Mouse (Mus musculus): ENCODE data around the gene Resp18. TPM values are rescaled to one million over a fixed set of nuclear protein-coding genes. Genes with fewer than 3 reads are reported as not detected.
"Not testable (repeated sequence)": the region's sequence is repeated elsewhere in the genome, so short reads cannot be mapped to it uniquely, and the experiment has no call there.

Gene Resp18
- polyA plus RNA-seq, 1 experiment from 2014 or later = 0.35 TPM

- peak overlapping the region; percentile 50; the same call in 1 of the 2 replicates for H3K27ac ChIP-seq
- peaks cover 22% of the 10 kb centered on the region for H3K36me3 ChIP-seq
- no peaks in the 10 kb centered on the region for H3K9me3 ChIP-seq
- H3K4me1 ChIP-seq = peaks cover 22% of the 10 kb centered on the region
- ATAC-seq (ENCODE audit: insufficient number of reproducible peaks, low FRiP score, low TSS enrichment, low read depth) = no peak
- H3K4me2 ChIP-seq = no peak overlapping the region
- WGBS = 81% methylated on average over 16 of the region's 16 CpGs
- H3K27me3 ChIP-seq = peaks cover 3% of the 10 kb centered on the region; the same call in 1 of the 2 replicates
- no peak overlapping the region for H3K9ac ChIP-seq
- H3K4me3 ChIP-seq = no peak overlapping the region
Observed at GRCm38 (mm10) chr1:75247071-75247930, 30.9 kb downstream of the Resp18 start.

- H3K4me2 ChIP-seq = no peak overlapping the region
- H3K27ac ChIP-seq = no peak overlapping the region
- peaks cover 15% of the 10 kb centered on the region; the same call in 1 of the 2 replicates for H3K4me1 ChIP-seq
- no peaks in the 10 kb centered on the region for H3K27me3 ChIP-seq
- no peak overlapping the region for H3K9ac ChIP-seq
- H3K4me3 ChIP-seq = no peak overlapping the region
- no peaks in the 10 kb centered on the region for H3K9me3 ChIP-seq
- H3K36me3 ChIP-seq = peaks cover 41% of the 10 kb centered on the region
- WGBS = 27% methylated on average over 4 of the region's 4 CpGs
- ATAC-seq (ENCODE audit: insufficient number of reproducible peaks, low FRiP score, low TSS enrichment, low read depth) = no peak; the same call in 1 of the 2 replicates
Observed at GRCm38 (mm10) chr1:75244836-75245235, 33.4 kb downstream of the Resp18 start.

- no peak overlapping the region for H3K4me2 ChIP-seq
- no peak overlapping the region for H3K27ac ChIP-seq
- no peak overlapping the region for H3K9ac ChIP-seq
- peaks cover 44% of the 10 kb centered on the region for H3K36me3 ChIP-seq
- no peaks in the 10 kb centered on the region for H3K27me3 ChIP-seq
- H3K4me1 ChIP-seq = peaks cover 15% of the 10 kb centered on the region; the same call in 1 of the 2 replicates
- H3K4me3 ChIP-seq = no peak overlapping the region
- H3K9me3 ChIP-seq = no peaks in the 10 kb centered on the region
- ATAC-seq (ENCODE audit: insufficient number of reproducible peaks, low FRiP score, low TSS enrichment, low read depth) = no peak
- 89% methylated on average over 12 of the region's 12 CpGs for WGBS
Observed at GRCm38 (mm10) chr1:75244175-75244826, 33.9 kb downstream of the Resp18 start.

GRCm38 (mm10) chr1:75243411-75243810 is 34.8 kb downstream of the Resp18 start:
- Histone ChIP-seq H3K27ac (no peak overlapping the region), H3K9ac (no peak overlapping the region), H3K27me3 (no peaks in the 10 kb centered on the region), H3K4me2 (no peak overlapping the region), H3K4me3 (no peak overlapping the region), H3K36me3 (peaks cover 47% of the 10 kb centered on the region), H3K9me3 (no peaks in the 10 kb centered on the region), H3K4me1 (peaks cover 13% of the 10 kb centered on the region; the same call in 1 of the 2 replicates)
- 90% methylated on average over 14 of the region's 14 CpGs for WGBS
- no peak for ATAC-seq (ENCODE audit: insufficient number of reproducible peaks, low FRiP score, low TSS enrichment, low read depth)

- H3K27me3 ChIP-seq = no peaks in the 10 kb centered on the region
- peaks cover 13% of the 10 kb centered on the region for H3K4me1 ChIP-seq
- H3K9me3 ChIP-seq = no peaks in the 10 kb centered on the region
- no peak overlapping the region for H3K9ac ChIP-seq
- H3K4me3 ChIP-seq = no peak overlapping the region
- H3K27ac ChIP-seq = no peak overlapping the region
- H3K36me3 ChIP-seq = peaks cover 47% of the 10 kb centered on the region
- no peak overlapping the region for H3K4me2 ChIP-seq
- ATAC-seq (ENCODE audit: insufficient number of reproducible peaks, low FRiP score, low TSS enrichment, low read depth) = no peak
- 51% methylated on average over 10 of the region's 10 CpGs for WGBS
Observed at GRCm38 (mm10) chr1:75239591-75239990, 38.6 kb downstream of the Resp18 start.

GRCm38 (mm10) chr1:75236117-75237050 is 41.8 kb downstream of the Resp18 start, which contains the start of gene Dnajb2:
TSS of gene Dnajb2 (plus strand) at chr1:75236406.
- ATAC-seq (ENCODE audit: insufficient number of reproducible peaks, low FRiP score, low TSS enrichment, low read depth) = peak; percentile 83
- peak within 1 kb of the TSS; percentile 92 for H3K4me2 ChIP-seq

GRCm38 (mm10) chr1:75234606-75235005 is 43.6 kb downstream of the Resp18 start:
- Histone ChIP-seq H3K36me3 (0 out of 2 replicates have a peak, but pooled peaks cover 4% of the 10 kb centered on the region), H3K27ac (no peak overlapping the region), H3K9ac (no peak overlapping the region), H3K4me3 (no peak overlapping the region), H3K4me2 (0 out of 2 replicates have a peak overlapping the region, but pooled peaks have one; percentile 8), H3K27me3 (no peaks in the 10 kb centered on the region), H3K4me1 (peaks cover 13% of the 10 kb centered on the region), H3K9me3 (no peaks in the 10 kb centered on the region)
- no peak for ATAC-seq (ENCODE audit: insufficient number of reproducible peaks, low FRiP score, low TSS enrichment, low read depth)
- under 1% methylated on average over 8 of the region's 8 CpGs for WGBS

More at GRCm38 (mm10) chr1:75236117-75237050, 41.8 kb downstream of the Resp18 start, which contains the start of gene Dnajb2:
- Histone ChIP-seq H3K4me1 (peaks cover 13% of the 10 kb centered on the region), H3K36me3 (peaks cover 17% of the 10 kb centered on the region), H3K9me3 (no peaks in the 10 kb centered on the region), H3K9ac (peak within 1 kb of the TSS; percentile 75), H3K4me3 (peak within 1 kb of the TSS; percentile 80), H3K27me3 (no peaks in the 10 kb centered on the region), H3K27ac (peak within 1 kb of the TSS; percentile 88)
- under 1% methylated on average over 61 of the region's 64 CpGs for WGBS

- WGBS = 63% methylated on average over 4 of the region's 4 CpGs
- H3K4me1 ChIP-seq = peaks cover 13% of the 10 kb centered on the region
- not testable (repeated sequence) for ATAC-seq (ENCODE audit: insufficient number of reproducible peaks, low FRiP score, low TSS enrichment, low read depth); H3K4me2 ChIP-seq; H3K27ac ChIP-seq; H3K9me3 ChIP-seq; H3K4me3 ChIP-seq; H3K9ac ChIP-seq; H3K27me3 ChIP-seq; H3K36me3 ChIP-seq
Observed at GRCm38 (mm10) chr1:75232489-75232888, 45.7 kb downstream of the Resp18 start.

GRCm38 (mm10) chr1:75231664-75232152 is 46.5 kb downstream of the Resp18 start, which contains the start of gene A630095N17Rik:
TSS of gene A630095N17Rik (minus strand) at chr1:75232102.
- Histone ChIP-seq H3K36me3 (no peaks in the 10 kb centered on the region), H3K27me3 (no peaks in the 10 kb centered on the region), H3K9ac (no peak within 1 kb of the TSS), H3K4me3 (no peak within 1 kb of the TSS), H3K4me1 (peaks cover 6% of the 10 kb centered on the region), H3K4me2 (no peak within 1 kb of the TSS), H3K27ac (peak within 1 kb of the TSS; percentile 18; the same call in 1 of the 2 replicates), H3K9me3 (no peaks in the 10 kb centered on the region)
- no peak for ATAC-seq (ENCODE audit: insufficient number of reproducible peaks, low FRiP score, low TSS enrichment, low read depth)
- 53% methylated on average over 5 of the region's 5 CpGs for WGBS

- Histone ChIP-seq H3K36me3 (no peaks in the 10 kb centered on the region), H3K9ac (no peak overlapping the region), H3K9me3 (no peaks in the 10 kb centered on the region), H3K4me3 (no peak overlapping the region), H3K4me1 (peaks cover 5% of the 10 kb centered on the region; the same call in 1 of the 2 replicates), H3K4me2 (no peak overlapping the region), H3K27me3 (no peaks in the 10 kb centered on the region), H3K27ac (peak overlapping the region; percentile 18; the same call in 1 of the 2 replicates)
- no peak for ATAC-seq (ENCODE audit: insufficient number of reproducible peaks, low FRiP score, low TSS enrichment, low read depth)
- 69% methylated on average over 4 of the region's 4 CpGs for WGBS
Observed at GRCm38 (mm10) chr1:75231224-75231623, 47.0 kb downstream of the Resp18 start.
